In the genomic region with DNA sequence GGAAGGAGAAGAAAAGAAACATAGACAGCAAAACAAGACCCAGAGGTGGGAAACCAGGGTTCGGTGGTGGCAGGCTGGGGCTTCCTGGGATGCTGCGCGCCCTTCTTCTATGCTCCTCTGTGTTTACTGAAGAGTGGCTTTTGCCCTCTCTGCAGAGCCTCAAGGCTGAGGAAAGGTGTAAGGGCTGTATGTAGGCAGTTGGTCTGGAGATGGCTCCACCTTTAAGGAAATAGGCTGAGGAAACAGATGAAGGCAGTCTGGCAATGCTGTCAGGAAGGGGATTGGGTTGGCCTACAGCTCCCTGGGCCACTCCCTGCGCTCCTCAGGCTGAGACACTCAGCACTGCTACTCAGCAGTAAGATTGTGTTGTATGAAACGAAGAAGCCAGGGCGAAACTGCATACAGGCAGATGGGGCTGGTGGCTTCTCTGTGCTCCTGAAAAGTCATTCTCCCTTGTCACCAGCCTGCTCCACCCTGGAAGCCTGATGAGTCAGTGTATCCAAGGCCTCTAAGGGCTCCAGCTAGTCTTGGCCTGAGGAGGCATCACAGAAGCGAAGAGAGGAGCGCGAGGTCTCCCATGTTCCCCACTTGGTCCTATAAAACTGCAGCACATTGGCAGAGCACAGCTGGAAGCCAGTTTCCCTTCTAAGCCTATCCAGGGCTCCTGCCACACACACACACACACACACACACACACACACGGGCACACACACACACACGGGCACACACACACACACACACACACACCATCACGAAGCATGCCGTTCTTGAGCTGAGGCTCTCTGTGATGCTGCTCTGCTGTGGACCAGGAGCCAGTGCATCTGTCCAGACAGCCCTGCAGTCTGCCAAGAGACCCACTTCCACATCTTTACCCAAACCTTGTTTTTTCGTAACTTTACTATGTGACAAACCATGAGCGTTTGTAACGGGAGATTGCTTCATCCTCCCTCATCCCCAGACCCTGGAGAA, we compare ENCODE assay signal across 9 mouse cellular contexts.
A peak's percentile ranks its signal among the peaks of the same experiment; 100 is the strongest.
DNase-seq lines count a peak whose midpoint lies in the region; ATAC-seq and TF ChIP-seq lines count a peak whose summit lies in the region.
"Had no signal": no experiment of that assay in that cellular context is flagged by ENCODE, and none has a peak within 500 bp of the region (broad histone marks: within the 10 kb centered on the region; RNA-seq: fewer than 3 reads in every experiment).

No protein-coding gene starts in this region.

- no peaks in the 10 kb centered on the region for H3K36me3 ChIP-seq in lung, embryonic 14.5 days (ENCODE audit: insufficient read depth)
- H3K36me3 ChIP-seq in forebrain, embryonic 15.5 days: no peaks in the 10 kb centered on the region
- H3K36me3 ChIP-seq in stomach, embryonic 15.5 days: no peaks in the 10 kb centered on the region
- H3K36me3 ChIP-seq: liver, embryonic 13.5 days had no signal

- H3K27me3 ChIP-seq in lung, embryonic 14.5 days (ENCODE audit: insufficient read depth, low read length): no peaks in the 10 kb centered on the region
- no peaks in the 10 kb centered on the region for H3K27me3 ChIP-seq in forebrain, embryonic 15.5 days
- H3K27me3 ChIP-seq in stomach, embryonic 15.5 days (replicated peaks): no peaks in the 10 kb centered on the region
- H3K27me3 ChIP-seq: liver, embryonic 13.5 days had no signal

- ATAC-seq in lung, embryonic 14.5 days (ENCODE audit: insufficient read depth): peak; percentile 55; the same call in 1 of the 2 replicates
- ATAC-seq in forebrain, embryonic 15.5 days (replicated peaks): peak; percentile 47; the same call in 1 of the 2 replicates
- no peak for ATAC-seq in stomach, embryonic 15.5 days (ENCODE audit: insufficient read depth, low FRiP score, low read depth)
- ATAC-seq in megakaryocyte, adult 5-6 weeks (ENCODE audit: poor library complexity, severe bottlenecking): no peak

- no peak overlapping the region for H3K4me2 ChIP-seq in lung, embryonic 14.5 days
- H3K4me2 ChIP-seq in forebrain, embryonic 15.5 days (replicated peaks): no peak overlapping the region
- H3K4me2 ChIP-seq in stomach, embryonic 15.5 days: no peak overlapping the region
- H3K4me2 ChIP-seq: liver, embryonic 13.5 days had no signal

- 73% methylated on average over 16 of the region's 16 CpGs for WGBS in lung, embryonic 14.5 days
- WGBS in forebrain, embryonic 15.5 days: 49% methylated on average over 16 of the region's 16 CpGs
- 73% methylated on average over 16 of the region's 16 CpGs for WGBS in stomach, embryonic 15.5 days

- no peak overlapping the region for H3K9ac ChIP-seq in lung, embryonic 14.5 days
- H3K9ac ChIP-seq in forebrain, embryonic 15.5 days (replicated peaks): no peak overlapping the region
- H3K9ac ChIP-seq in stomach, embryonic 15.5 days: no peak overlapping the region
- H3K9ac ChIP-seq: liver, embryonic 13.5 days had no signal

- peak overlapping the region; percentile 48; the same call in 1 of the 2 replicates for H3K27ac ChIP-seq in lung, embryonic 14.5 days (ENCODE audit: low read depth)
- no peak overlapping the region for H3K27ac ChIP-seq in forebrain, embryonic 15.5 days (replicated peaks)
- peak overlapping the region; percentile 62 for H3K27ac ChIP-seq in stomach, embryonic 15.5 days
- H3K27ac ChIP-seq: liver, embryonic 13.5 days had no signal

- no peak overlapping the region for H3K4me3 ChIP-seq in lung, embryonic 14.5 days (ENCODE audit: low read depth, low read length)
- H3K4me3 ChIP-seq in forebrain, embryonic 15.5 days: no peak overlapping the region
- H3K4me3 ChIP-seq in stomach, embryonic 15.5 days (replicated peaks): no peak overlapping the region
- H3K4me3 ChIP-seq: liver, embryonic 13.5 days had no signal

- no peak for DNase-seq in lung, embryonic 14.5 days
- DNase-seq in lung, postnatal 36 days: no peak
- DNase-seq in kidney, postnatal 4 days: peak; percentile 39 to 51
- DNase-seq in urinary bladder, postnatal 10 days (ENCODE audit: low spot score): no peak
- no peak for DNase-seq in left cerebral cortex, adult 11 months (ENCODE audit: low spot score)
- DNase-seq: liver, embryonic 13.5 days had no signal

- peaks cover 4% of the 10 kb centered on the region; the same call in 1 of the 2 replicates for H3K4me1 ChIP-seq in lung, embryonic 14.5 days (ENCODE audit: insufficient read depth)
- peaks cover 13% of the 10 kb centered on the region for H3K4me1 ChIP-seq in forebrain, embryonic 15.5 days
- peaks cover 12% of the 10 kb centered on the region for H3K4me1 ChIP-seq in stomach, embryonic 15.5 days
- H3K4me1 ChIP-seq: liver, embryonic 13.5 days had no signal

- no peaks in the 10 kb centered on the region for H3K9me3 ChIP-seq in lung, embryonic 14.5 days (ENCODE audit: low read depth, low read length)
- no peaks in the 10 kb centered on the region for H3K9me3 ChIP-seq in forebrain, embryonic 15.5 days
- H3K9me3 ChIP-seq in stomach, embryonic 15.5 days: no peaks in the 10 kb centered on the region
- H3K9me3 ChIP-seq: liver, embryonic 13.5 days had no signal

- TF ChIP-seq CTCF in lung, embryonic 14.5 days (IDR thresholded peaks at IDR 0.05; ENCODE audit: low read depth): no peak

Comparison
In these comparisons a context has a peak if more than half of its experiments do, and no peak if none do; other contexts are left out.
1. ATAC-seq: peak in lung, embryonic 14.5 days (single experiment) and forebrain, embryonic 15.5 days (single experiment); none in stomach, embryonic 15.5 days (single experiment) and megakaryocyte, adult 5-6 weeks (single experiment).
2. DNase-seq: peak in kidney, postnatal 4 days (2 of 2); none in lung, embryonic 14.5 days (single experiment), lung, postnatal 36 days (single experiment), urinary bladder, postnatal 10 days (single experiment) and left cerebral cortex, adult 11 months (single experiment).